Mouse (Mus musculus) hindbrain, embryonic 11.5 days (tissue): Measurements from ENCODE around the gene Nav1. TPM values are rescaled to one million over a fixed set of nuclear protein-coding genes. Genes with fewer than 3 reads are reported as not detected.
A peak's percentile ranks its signal among the peaks of the same experiment; 100 is the strongest.

Experiments used
- ATAC-seq: fragments of 200-750 bp; cut with Nextera tagmentation; 2 replicates; pipeline ENCODE4 v1.8.0; 2017; ENCODE audit warnings: mild to moderate bottlenecking, moderate TSS enrichment, moderate library complexity; ENCODE audit not compliant: low FRiP score
- DNase-seq: peaks from one replicate; pipeline ENCODE4 v3.0.0-alpha.2; 2015; ENCODE audit warnings: low spot score
- H3K27ac ChIP-seq: fragments of 300-500 bp; sonication (generic); 2 replicates; pipeline ENCODE4 v1.5.1; 2014; ENCODE audit warnings: mild to moderate bottlenecking, low read depth, low read length
- H3K27me3 ChIP-seq: fragments of 300-500 bp; sonication (generic); 2 replicates; pipeline ENCODE4 v1.6.1; 2014; ENCODE audit warnings: mild to moderate bottlenecking, low read length, moderate library complexity, mixed read lengths; ENCODE audit not compliant: control insufficient read depth, insufficient read depth
- H3K36me3 ChIP-seq: fragments of 300-500 bp; sonication (generic); 2 replicates; pipeline ENCODE4 v1.6.1; 2014; ENCODE audit warnings: mild to moderate bottlenecking, low read length, moderate library complexity, mixed read lengths; ENCODE audit not compliant: control insufficient read depth, insufficient read depth
- H3K4me1 ChIP-seq: fragments of 300-500 bp; sonication (generic); replicated peaks from 2 replicates; pipeline ENCODE4 v1.6.1; 2014; ENCODE audit warnings: low read length, mixed read lengths; ENCODE audit not compliant: control insufficient read depth, insufficient read depth
- H3K4me2 ChIP-seq: fragments of 300-500 bp; sonication (generic); replicated peaks from 2 replicates; pipeline ENCODE4 v1.6.1; 2014; ENCODE audit warnings: mild to moderate bottlenecking, low read depth, low read length
- H3K4me3 ChIP-seq: fragments of 300-500 bp; sonication (generic); 2 replicates; pipeline ENCODE4 v1.5.1; 2014; ENCODE audit warnings: low read depth, low read length
- H3K9ac ChIP-seq: fragments of 300-500 bp; sonication (generic); 2 replicates; pipeline ENCODE4 v1.6.1; 2014; ENCODE audit warnings: low read depth, low read length
- H3K9me3 ChIP-seq: fragments of 300-500 bp; sonication (generic); 2 replicates; pipeline ENCODE4 v1.6.1; 2016; ENCODE audit warnings: low read length; ENCODE audit not compliant: control insufficient read depth
- WGBS: fragments of 180-500 bp; shearing (Covaris S2); extraction: QIAGEN DNeasy Blood & Tissue Kit; methylation state at CpG from one replicate; pipeline ENCODE4 v1.1.7; 2014; 5-methylcytosine and 5-hydroxymethylcytosine counted together
- polyA plus RNA-seq: library from polyadenylated mRNA; unstranded; fragments of >200 nt; fragmentation: Nextera tagmentation; extraction: Ambion mirVana; gene quantifications from 2 replicates; pipeline ENCODE4 v1.2.1, GENCODE M21; 2014

Gene Nav1
- polyA plus RNA-seq, 1 experiment from 2014 or later = 21.0 TPM

- Histone ChIP-seq H3K27me3 (no peaks in the 10 kb centered on the region), H3K9ac (no peak overlapping the region), H3K27ac (no peak overlapping the region), H3K36me3 (no peaks in the 10 kb centered on the region), H3K4me2 (no peak overlapping the region), H3K9me3 (no peaks in the 10 kb centered on the region), H3K4me3 (no peak overlapping the region), H3K4me1 (peaks cover 3% of the 10 kb centered on the region; the same call in 1 of the 2 replicates)
- ATAC-seq = no peak
- DNase-seq = no peak
- WGBS = 92% methylated on average over 9 of the region's 9 CpGs
Measured at GRCm38 (mm10) chr1:135542080-135542479, 65.0 kb downstream of the Nav1 start.

DNA sequence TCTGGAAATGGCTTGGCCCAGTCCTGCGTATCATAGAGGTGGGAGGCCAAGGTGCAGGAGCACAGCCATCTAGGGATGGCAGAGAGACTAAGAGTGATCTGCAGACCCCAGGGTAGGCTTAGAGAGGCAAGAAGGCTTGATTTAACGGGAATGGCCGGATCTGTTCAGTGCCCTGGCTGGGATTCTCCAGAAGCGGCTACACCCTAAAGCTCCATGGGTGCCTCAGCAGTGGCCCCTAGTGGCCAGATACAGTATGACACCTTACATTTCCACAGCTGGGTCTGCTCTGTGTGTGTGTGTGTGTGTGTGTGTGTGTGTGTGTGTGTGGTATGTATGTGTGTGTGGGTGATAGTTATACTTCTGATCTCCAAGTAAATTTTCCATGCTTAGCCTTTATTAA, 66.8 kb downstream of the Nav1 start:
- Histone ChIP-seq H3K4me1 (no peaks in the 10 kb centered on the region), H3K36me3 (no peaks in the 10 kb centered on the region), H3K4me3 (no peak overlapping the region), H3K4me2 (no peak overlapping the region), H3K27me3 (no peaks in the 10 kb centered on the region), H3K9ac (no peak overlapping the region), H3K9me3 (no peaks in the 10 kb centered on the region), H3K27ac (no peak overlapping the region)
- DNase-seq (peak; percentile 95), ATAC-seq (peak; percentile 81)
- WGBS = 26% methylated on average over 4 of the region's 4 CpGs

DNA sequence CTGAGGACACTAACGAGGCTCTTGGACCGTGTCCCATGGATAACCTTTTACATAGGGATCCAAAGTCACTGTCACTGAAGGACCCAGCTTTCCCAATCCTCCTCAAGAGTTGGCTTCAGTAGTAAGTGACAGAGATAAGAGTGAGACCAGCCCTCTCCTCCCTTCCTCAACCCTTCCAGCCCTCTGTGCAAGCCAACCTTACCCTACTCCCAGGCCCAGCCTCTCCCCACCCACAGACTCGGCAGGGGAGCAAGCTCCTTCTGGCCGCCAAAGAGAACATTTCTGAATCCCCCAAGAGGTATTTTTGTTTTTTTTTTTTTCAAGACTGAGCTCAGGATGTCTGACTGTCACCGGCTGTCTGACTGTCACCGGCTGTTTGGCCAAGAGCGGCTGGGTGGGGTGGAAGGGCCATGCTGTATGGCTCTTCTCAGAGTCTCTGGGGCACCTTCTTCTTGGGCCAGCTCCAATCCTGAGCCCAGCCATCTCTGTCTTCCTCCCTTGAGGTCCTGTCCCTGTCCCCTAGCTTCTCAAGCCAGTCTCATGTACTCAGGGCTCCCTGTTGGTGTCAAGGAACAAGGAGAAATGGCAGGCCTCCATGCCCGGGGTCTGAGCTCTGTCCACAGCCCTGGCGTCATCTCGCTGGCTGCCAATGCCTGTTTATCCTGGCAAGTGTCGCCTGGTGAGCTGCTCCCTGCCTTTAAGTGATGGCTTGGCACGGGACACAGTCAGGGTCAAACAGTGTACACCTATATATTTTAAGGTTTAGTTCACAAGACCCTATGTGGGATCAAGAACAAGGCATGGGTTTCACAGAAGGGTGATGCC, 68.4 kb downstream of the Nav1 start:
- ATAC-seq = no peak
- Histone ChIP-seq H3K4me2 (no peak overlapping the region), H3K36me3 (no peaks in the 10 kb centered on the region), H3K9me3 (no peaks in the 10 kb centered on the region), H3K4me3 (no peak overlapping the region), H3K27ac (no peak overlapping the region), H3K4me1 (no peaks in the 10 kb centered on the region), H3K27me3 (no peaks in the 10 kb centered on the region), H3K9ac (no peak overlapping the region)
- 75% methylated on average over 12 of the region's 12 CpGs for WGBS
- no peak for DNase-seq

GRCm38 (mm10) chr1:135536822-135537221, 70.3 kb downstream of the Nav1 start:
- 90% methylated on average over 7 of the region's 7 CpGs for WGBS
- ATAC-seq (no peak), DNase-seq (no peak)
- Histone ChIP-seq H3K9ac (no peak overlapping the region), H3K4me1 (no peaks in the 10 kb centered on the region), H3K4me3 (no peak overlapping the region), H3K36me3 (no peaks in the 10 kb centered on the region), H3K27ac (no peak overlapping the region), H3K9me3 (no peaks in the 10 kb centered on the region), H3K4me2 (no peak overlapping the region), H3K27me3 (no peaks in the 10 kb centered on the region)

GRCm38 (mm10) chr1:135536326-135536725, 70.8 kb downstream of the Nav1 start:
- ATAC-seq (no peak), DNase-seq (no peak)
- no peaks in the 10 kb centered on the region for H3K27me3 ChIP-seq
- WGBS = 85% methylated on average over 2 of the region's 2 CpGs
- no peak overlapping the region for H3K4me3 ChIP-seq
- no peak overlapping the region; the same call in 1 of the 2 replicates for H3K27ac ChIP-seq
- no peaks in the 10 kb centered on the region for H3K9me3 ChIP-seq
- H3K4me2 ChIP-seq = no peak overlapping the region
- no peaks in the 10 kb centered on the region for H3K36me3 ChIP-seq
- H3K4me1 ChIP-seq = no peaks in the 10 kb centered on the region
- H3K9ac ChIP-seq = no peak overlapping the region

DNA sequence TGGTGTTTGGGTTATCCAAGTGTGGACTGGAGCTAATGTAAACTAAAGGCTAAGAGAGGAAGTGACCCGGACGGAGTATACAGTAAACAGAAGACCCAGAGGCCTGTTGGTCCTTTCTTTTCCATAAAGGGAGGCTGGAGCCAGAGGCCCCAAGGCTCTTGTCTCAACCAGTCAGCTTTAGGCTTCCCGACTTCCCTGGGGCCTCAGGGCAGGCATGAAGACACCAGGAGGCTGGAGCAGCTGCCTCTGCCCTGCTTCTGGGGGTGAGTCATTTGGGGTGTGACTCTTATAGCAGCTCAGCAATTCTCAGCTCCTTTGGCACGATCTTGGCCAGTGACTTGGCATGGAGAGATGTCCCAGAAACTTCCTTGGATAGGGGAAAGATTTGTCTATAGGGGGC, 71.8 kb downstream of the Nav1 start:
- no peak for ATAC-seq
- WGBS = 43% methylated on average over 4 of the region's 4 CpGs
- no peak overlapping the region for H3K9ac ChIP-seq

DNA sequence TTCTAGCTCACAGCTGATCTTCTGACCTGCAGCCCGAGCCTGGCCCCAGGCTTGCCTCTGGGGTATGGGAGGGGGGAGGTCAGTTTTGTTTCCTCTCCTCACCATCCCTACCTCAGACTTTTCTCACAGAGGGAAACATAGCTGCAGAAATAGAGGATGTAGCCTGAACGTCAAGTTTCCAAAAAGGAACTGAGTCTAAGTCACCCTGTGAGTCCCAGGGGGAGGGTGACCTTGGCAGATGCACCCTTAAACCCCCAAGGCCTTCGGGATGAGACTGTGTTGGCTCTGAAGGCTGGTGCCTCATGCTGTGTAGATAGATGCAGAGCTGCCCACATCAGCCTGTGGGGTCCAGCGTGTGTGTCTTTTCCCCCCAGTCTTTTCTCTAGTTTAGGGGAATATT, 72.3 kb downstream of the Nav1 start:
- Histone ChIP-seq H3K9me3 (no peaks in the 10 kb centered on the region), H3K36me3 (no peaks in the 10 kb centered on the region), H3K27ac (no peak overlapping the region), H3K4me1 (no peaks in the 10 kb centered on the region), H3K4me3 (no peak overlapping the region), H3K4me2 (no peak overlapping the region), H3K27me3 (no peaks in the 10 kb centered on the region), H3K9ac (no peak overlapping the region)
- ATAC-seq = no peak
- DNase-seq = no peak
- 44% methylated on average over 4 of the region's 4 CpGs for WGBS

More for the DNA sequence above, 71.8 kb downstream of the Nav1 start:
- Histone ChIP-seq H3K4me1 (no peaks in the 10 kb centered on the region), H3K4me2 (no peak overlapping the region), H3K9me3 (no peaks in the 10 kb centered on the region), H3K27ac (no peak overlapping the region), H3K36me3 (no peaks in the 10 kb centered on the region), H3K4me3 (no peak overlapping the region), H3K27me3 (no peaks in the 10 kb centered on the region)
- DNase-seq = no peak

GRCm38 (mm10) chr1:135534070-135534469, 73.0 kb downstream of the Nav1 start:
- Histone ChIP-seq H3K9me3 (no peaks in the 10 kb centered on the region), H3K36me3 (no peaks in the 10 kb centered on the region), H3K27me3 (no peaks in the 10 kb centered on the region), H3K4me2 (no peak overlapping the region), H3K4me3 (no peak overlapping the region), H3K27ac (no peak overlapping the region), H3K4me1 (no peaks in the 10 kb centered on the region), H3K9ac (no peak overlapping the region)
- DNase-seq = no peak
- 90% methylated on average over 4 of the region's 4 CpGs for WGBS
- no peak for ATAC-seq

DNA sequence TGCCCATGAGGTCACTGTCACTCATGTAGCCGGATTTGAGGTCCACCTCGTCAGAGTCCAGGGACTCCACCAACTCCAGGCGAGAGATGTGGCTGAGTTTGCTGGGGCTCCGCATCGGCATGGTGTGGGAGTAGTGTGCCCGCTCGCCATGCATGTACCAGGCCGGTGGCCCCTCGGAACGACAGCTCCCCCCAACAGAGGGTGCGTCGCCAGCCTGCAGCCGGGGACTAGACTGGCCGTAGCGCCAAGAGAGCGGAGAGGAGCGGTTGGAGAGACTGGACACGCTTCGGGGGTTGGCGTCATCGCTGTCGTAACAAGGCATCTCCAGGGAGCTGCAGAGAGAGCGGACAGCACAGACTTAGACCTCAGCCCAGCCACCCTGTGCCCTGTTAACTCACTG, 74.7 kb downstream of the Nav1 start:
- Histone ChIP-seq H3K9ac (no peak overlapping the region), H3K9me3 (no peaks in the 10 kb centered on the region), H3K4me3 (no peak overlapping the region), H3K4me2 (no peak overlapping the region), H3K27ac (no peak overlapping the region), H3K27me3 (no peaks in the 10 kb centered on the region), H3K36me3 (no peaks in the 10 kb centered on the region), H3K4me1 (no peaks in the 10 kb centered on the region)
- DNase-seq (no peak), ATAC-seq (no peak)
- WGBS = 90% methylated on average over 23 of the region's 23 CpGs
